Mouse (Mus musculus): ENCODE data around the gene Wnk4.
A peak's percentile ranks its signal among the peaks of the same experiment; 100 is the strongest.

Wnk4 gene

DNA sequence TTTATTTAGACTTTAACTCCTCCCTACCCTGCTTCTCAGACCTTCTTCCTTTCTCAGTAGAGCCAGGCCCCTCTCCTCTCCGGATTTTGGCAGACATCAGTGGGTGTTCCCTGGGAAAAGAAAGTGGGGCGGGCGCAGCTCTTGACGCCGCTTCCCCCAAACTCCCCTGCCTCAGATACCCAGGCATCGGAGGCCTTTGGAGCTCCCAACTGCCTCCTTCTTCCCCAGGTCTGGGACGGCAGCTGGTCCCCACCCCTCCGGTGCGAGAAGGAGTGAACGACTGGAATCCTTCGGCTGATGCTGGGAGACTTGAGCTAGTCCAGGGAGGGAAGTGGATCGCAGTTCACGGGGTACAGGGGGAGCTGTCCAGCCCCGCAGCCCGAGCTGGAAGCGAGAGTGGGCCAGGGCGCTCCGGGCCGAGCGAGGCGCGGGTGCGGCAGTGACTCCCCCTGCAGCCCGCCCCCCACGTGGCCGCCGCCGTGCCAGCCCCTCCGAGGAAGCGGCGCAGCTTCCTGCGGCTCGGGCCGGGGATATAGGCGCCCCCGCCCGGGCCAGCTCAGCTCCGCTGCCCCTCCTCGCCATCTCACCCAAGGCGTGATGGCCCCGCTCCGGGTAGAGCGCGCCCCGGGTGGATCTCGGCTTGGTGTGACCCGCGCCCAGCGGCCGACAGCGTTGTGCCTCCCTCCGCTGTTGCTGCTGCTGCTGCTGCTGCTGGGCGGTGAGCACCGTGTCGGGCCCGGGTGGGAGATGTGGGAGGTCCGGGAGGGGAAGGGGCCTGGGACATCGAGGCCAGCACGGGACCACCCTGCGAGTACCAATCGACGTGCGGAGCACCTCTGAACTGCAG, 14.3 kb upstream of the Wnk4 start, which contains the start of gene Ramp2:
Gene Ramp2, plus strand, starts transcription at position 174 of the 847 bp plus-strand sequence.
- no peak for DNase-seq

DNA sequence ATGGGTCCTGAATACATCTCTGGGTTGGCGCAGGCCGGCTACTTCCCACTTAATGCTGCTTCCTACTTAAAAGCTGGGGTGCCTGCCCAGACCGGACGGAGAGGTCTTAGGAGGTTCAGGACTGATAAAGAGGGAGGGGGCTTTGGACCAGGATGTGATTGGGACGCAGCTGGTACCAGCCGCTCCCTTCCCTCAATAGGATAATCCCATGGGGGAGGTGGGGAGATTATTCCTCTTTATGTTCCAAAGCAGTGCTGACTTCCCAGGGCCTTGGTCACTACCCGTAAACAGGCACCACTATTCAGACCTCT, 13.7 kb upstream of the Wnk4 start:
- DNase-seq = no peak

DNA sequence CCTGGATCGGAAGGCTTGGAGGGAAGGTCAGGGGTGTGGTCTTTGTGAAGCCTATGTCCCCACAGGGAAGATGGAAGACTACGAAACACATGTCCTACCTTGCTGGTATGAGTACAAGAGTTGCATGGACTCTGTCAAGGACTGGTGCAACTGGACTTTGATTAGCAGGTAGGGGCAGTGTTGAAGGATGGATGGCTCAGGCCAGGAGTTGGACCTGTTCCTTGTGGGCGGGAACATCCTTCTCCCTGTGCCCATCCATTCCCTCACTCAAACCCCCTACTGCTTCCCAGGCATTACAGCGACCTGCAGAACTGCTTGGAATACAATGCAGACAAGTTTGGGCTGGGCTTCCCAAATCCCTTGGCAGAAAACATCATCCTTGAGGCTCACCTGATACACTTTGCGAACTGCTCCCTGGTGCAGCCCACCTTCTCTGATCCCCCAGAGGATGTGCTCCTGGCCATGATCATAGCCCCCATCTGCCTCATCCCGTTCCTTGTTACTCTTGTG, 12.8 kb upstream of the Wnk4 start:
- DNase-seq = no peak

- peak; percentile 64 for DNase-seq
Observed at GRCm38 (mm10) chr11:101248258-101248994, 11.9 kb upstream of the Wnk4 start.

DNA sequence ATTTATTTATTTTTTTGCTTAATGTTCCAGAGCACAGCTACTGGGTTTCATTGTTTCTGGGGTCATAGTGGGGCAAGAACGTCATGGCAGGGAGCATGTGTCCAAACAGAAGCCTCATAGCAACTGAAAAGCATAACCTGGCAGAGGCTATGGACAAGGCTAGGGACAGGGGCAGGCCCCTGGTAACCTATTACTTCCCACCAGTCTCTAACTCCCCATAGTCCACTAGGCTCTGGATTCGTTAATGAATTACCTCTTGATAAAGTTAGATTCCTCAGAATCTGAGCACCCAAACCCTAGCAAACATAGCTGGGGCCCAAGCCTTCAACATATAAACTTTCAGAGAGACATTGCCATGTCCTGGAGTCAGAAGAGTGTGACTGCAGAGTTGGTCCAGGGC, 9.3 kb upstream of the Wnk4 start:
- DNase-seq = no peak

DNA sequence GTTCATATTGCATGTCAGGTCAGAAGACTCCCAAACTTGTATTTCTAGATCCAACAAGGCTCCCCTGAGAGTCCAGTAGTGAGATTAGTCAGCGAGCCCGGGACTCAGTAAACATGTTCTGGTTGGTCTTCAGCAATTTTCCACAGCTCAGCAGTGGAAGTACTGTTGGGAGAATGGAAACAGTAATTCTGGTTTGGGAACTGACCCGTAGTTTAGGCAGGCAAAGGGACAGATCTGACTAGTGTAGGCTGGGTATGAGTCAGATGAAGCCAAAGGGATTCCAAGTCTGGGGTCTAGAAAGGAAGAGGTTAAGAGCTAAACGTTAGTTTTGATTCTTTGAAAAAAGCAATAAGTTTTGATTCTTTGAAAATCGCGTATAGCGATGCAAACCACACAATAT, 7.4 kb upstream of the Wnk4 start:
- no peak for DNase-seq

DNA sequence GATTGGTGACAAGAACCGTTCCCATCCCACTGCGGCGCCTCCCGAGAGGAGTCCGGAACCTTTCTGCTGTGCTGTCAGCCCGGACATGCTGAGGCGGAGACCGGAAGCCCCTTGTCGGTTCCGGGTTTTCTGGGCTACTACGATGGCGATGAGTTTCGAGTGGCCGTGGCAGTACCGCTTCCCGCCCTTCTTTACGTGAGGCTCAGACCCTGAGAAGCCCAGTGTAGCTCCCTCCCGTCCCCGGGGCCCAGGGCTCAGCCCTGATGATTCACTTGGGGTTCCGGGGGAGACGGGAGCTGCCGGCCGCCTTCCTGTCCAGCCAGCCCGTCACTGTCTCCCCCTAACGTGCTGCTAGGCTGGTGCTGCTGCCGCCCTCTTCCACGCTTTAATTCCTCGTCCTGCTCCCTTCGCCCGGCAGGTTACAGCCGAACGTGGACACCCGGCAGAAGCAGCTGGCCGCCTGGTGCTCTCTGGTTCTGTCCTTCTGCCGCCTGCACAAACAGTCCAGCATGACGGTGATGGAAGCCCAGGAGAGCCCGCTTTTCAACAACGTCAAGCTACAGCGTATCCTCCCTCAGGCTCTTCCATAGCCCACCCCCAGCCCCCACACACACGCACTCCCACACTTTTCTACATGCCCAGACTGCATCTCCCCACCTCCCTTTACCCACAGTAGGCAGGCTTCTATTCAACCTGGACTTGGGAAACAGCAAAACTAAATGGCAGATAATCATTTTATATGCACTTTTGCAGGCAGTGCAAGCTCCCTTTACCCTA, 6.6 kb upstream of the Wnk4 start, which contains the start of gene Vps25:
Gene Vps25, plus strand, starts transcription at position 95 of the 777 bp plus-strand sequence.
- peak; percentile 83 for DNase-seq

GRCm38 (mm10) chr11:101255826-101256775, 4.3 kb upstream of the Wnk4 start:
- no peak for DNase-seq

DNA sequence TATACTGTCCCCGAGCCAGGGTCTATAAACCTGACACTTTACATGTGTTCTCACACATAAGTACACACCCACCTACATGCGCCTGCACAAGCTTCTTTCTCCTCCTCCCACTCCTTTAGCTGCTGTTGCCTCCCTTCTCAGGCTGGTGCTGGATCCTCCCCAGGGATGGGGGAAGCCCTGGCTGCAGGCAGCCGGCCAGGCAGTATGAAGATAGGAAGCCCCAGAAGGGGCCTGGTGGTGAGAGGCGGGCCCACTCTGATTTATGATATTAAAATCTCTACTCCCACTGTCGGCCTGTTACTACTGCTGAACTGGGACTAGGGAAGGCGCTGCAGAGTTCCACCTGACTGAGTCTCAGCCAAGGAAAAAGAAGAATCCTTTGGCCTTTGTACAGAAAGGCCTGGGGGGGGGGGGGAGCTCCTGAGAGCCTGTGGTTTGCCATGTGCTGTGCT, 1.1 kb upstream of the Wnk4 start:
- no peak for DNase-seq

DNA sequence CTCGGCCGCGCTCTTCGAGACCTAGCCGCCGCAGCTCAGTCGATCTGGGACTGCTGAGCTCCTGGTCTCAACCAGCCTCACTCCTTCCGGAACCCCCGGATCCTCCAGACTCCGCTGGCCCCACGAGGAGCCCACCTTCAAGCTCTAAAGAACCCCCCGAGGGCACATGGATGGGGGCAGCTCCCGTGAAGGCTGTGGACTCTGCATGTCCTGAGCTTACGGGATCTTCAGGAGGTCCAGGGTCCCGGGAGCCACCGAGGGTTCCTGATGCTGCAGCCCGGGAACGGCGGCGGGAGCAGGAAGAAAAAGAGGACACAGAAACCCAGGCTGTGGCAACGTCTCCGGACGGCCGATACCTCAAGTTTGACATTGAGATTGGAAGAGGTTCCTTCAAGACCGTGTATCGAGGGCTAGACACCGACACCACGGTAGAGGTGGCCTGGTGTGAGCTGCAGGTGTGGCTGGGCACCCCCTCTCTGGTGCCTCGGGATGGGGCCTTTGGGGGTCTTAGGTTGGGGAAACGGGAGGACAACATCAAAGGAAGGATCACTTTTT, 536 bp downstream of the Wnk4 start:
- no peak for DNase-seq

GRCm38 (mm10) chr11:101262272-101262967, 2.1 kb downstream of the Wnk4 start:
- DNase-seq = no peak

- DNase-seq = no peak
Observed at GRCm38 (mm10) chr11:101263138-101263988, 3.0 kb downstream of the Wnk4 start.

DNA sequence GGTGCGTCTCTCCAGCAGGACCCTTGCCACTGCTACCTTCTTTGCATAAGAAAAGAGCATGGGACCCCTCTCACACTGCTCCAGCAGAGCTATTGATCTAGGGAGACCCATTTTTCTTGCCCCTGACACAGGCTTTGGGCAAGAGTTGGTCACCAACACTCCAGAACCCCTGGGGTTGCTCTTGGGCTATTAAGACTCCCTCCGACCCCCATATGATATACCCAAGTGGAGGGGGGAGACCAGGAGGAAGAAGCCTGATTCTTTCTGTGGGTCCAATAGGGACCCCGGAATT, 3.6 kb downstream of the Wnk4 start:
- DNase-seq = no peak

DNA sequence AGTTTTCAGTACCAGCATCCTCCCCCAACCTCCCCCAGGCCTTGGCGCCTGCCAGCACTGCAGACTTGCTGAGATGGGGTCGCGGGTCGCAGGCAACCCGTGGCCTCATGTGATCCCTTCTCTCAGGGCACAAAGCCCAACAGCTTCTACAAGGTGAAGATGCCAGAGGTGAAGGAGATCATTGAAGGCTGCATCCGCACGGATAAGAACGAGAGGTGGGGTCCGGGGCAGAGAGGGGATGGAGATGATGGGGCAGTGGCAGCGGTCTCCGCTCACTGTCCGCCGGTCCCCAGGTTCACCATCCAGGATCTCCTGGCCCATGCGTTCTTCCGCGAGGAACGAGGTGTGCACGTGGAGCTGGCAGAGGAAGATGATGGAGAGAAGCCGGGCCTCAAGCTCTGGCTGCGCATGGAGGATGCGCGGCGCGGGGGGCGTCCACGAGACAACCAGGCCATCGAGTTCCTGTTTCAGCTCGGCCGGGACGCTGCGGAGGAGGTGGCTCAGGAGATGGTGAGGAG, 4.6 kb downstream of the Wnk4 start:
- DNase-seq = no peak

DNA sequence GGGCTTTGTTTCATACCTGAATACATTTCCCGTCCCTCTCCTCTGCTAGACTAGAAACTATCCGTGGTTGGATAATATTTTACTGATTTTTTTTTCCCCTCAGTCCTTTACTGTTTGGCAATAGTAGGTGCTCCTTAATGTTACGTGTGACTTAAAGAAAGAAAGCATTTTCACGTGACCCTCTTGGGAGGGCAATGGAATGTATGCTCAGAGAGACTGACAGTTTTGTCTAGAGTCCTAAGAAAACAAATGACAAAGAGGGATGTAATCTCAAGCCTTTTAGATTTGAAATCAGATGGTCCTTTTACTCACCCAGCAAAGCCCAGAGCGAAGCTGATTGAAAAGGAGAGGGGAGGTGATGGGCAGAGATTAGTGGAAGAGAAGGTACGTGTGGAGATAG, 5.5 kb downstream of the Wnk4 start:
- no peak for DNase-seq

DNA sequence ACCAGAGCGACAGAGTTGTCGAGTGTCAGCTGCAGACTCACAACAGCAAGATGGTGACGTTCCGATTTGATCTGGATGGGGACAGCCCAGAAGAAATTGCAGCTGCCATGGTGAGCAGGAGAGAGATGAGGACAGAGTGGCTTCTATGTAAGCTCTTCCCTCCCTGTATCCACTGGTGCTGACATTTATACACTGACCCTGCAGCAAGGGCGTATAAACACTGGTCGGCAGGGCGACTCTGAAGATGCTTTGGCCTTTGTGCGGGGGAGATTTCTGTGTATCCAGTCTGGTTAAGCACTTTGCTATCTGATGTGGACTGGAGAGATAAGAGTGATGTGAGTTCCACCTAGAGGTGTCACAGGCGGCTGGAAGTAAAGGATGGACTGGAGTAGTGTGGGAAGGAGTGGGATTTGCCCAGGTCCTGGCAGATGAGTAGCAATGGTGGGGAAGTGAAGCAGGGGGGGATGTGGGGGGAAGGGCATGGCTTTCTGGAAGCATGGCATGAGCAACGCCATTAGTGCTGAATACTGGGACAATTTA, 9.3 kb downstream of the Wnk4 start:
- no peak for DNase-seq

DNA sequence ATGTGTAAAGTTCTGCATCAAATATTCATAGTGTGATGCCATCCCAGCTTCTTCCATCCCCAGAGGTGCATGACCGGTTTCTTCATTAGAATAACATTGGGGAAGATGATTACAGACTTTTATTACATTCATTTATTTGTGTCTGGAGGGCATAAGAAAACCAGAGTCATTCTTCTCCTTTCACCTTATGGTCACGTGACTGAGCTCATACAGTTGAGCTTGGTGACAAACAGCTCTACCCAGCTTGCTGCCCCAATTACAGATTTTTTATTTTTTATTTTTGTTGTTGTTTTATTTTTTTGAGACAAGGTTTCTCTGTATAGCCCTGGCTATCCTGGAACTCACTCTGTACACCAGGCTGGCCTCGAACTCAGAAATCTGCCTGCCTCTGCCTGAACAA, 12.1 kb downstream of the Wnk4 start:
- DNase-seq = no peak

- no peak for DNase-seq
Observed at GRCm38 (mm10) chr11:101275309-101275708, 14.9 kb downstream of the Wnk4 start.

GRCm38 (mm10) chr11:101276319-101277070, 16.1 kb downstream of the Wnk4 start:
- no peak for DNase-seq

All from cerebellum, adult 9-10 months (tissue).